22 mouse cellular contexts compared by ENCODE assay signal in the genomic region with DNA sequence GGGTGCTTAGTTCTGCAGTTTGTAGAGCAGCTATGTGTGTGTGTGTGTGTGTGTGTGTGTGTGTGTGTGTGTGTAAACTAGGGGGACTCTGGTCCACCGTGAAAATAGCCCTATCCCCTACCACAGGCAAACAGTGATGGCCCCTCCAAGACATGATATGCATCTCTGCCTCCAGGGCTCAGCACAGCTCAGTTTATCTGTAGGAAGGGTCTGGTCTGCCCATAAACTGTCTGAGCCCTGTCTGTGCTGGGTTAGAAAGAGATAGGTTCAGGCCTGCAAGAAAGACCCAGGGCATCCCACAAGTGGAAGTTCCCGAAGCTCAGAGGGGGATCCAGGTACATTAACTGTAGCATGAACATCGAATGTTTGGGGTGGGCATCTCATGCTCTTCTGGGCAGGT.
"Had no signal": no experiment of that assay in that cellular context is flagged by ENCODE, and none has a peak within 500 bp of the region (broad histone marks: within the 10 kb centered on the region; RNA-seq: fewer than 3 reads in every experiment).

No protein-coding gene starts in this region.

- H3K27ac ChIP-seq: kidney, postnatal 0 days; layer of hippocampus, adult 2 months; limb, embryonic 10.5 days; limb, embryonic 13.5 days; lung, embryonic 15.5 days; midbrain, embryonic 10.5 days; midbrain, embryonic 13.5 days; neural tube, embryonic 13.5 days had no signal

- H3K4me1 ChIP-seq: limb, embryonic 13.5 days had no signal

- H3K4me2 ChIP-seq: limb, embryonic 13.5 days; lung, embryonic 15.5 days; midbrain, embryonic 13.5 days; neural tube, embryonic 13.5 days had no signal

- H3K36me3 ChIP-seq: limb, embryonic 10.5 days; limb, embryonic 13.5 days; midbrain, embryonic 10.5 days; midbrain, embryonic 13.5 days; neural tube, embryonic 13.5 days had no signal

- H3K4me3 ChIP-seq: layer of hippocampus, adult 2 months; limb, embryonic 10.5 days; limb, embryonic 13.5 days; lung, embryonic 15.5 days; midbrain, embryonic 10.5 days; midbrain, embryonic 13.5 days; myocyte; neural tube, embryonic 13.5 days had no signal

- DNase-seq: kidney, adult 2 months; kidney, postnatal 25 days; layer of hippocampus, adult 9-11 months; lung, adult 18-20 months; lung, postnatal 14 days; lung, postnatal 4 days; retina, postnatal 1 day; right cerebral cortex, postnatal 25 days; spleen, adult 18-20 months; thymus, adult 18-20 months; thymus, postnatal 36 days had no signal

- H3K9me3 ChIP-seq: limb, embryonic 10.5 days; limb, embryonic 13.5 days; lung, embryonic 15.5 days; midbrain, embryonic 10.5 days; midbrain, embryonic 13.5 days; neural tube, embryonic 13.5 days had no signal

- ATAC-seq: intestine, postnatal 0 days; midbrain, embryonic 13.5 days; midbrain, embryonic 16.5 days had no signal

- H3K27me3 ChIP-seq: limb, embryonic 13.5 days; lung, embryonic 15.5 days; midbrain, embryonic 13.5 days; neural tube, embryonic 13.5 days had no signal

- H3K9ac ChIP-seq: limb, embryonic 13.5 days; lung, embryonic 15.5 days; midbrain, embryonic 13.5 days; neural tube, embryonic 13.5 days had no signal
